ENCODE assay signal across 17 mouse cellular contexts in the genomic region with DNA sequence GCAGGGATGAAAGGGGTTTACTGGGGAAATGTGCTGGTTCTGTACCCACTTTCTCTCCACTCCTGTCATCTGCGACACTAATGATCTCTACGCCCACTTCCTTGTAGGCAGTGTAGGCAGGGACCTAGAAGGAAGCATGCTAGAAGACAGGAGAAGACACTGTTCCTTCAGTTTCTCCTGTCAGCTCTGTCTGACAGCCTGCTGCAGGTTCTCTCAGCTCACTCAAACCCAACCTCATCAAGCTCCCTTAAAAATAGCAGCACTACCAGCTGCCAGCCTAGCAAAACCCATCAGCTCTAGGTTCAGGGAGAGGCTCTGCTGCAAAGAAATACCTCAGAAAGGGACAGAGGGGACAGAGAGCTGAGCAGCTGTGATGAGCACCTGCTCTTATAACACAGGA. TPM values are rescaled to one million over a fixed set of nuclear protein-coding genes. Genes with fewer than 3 reads are reported as not detected.
"Had no signal": no experiment of that assay in that cellular context is flagged by ENCODE, and none has a peak within 500 bp of the region (broad histone marks: within the 10 kb centered on the region; RNA-seq: fewer than 3 reads in every experiment).

No protein-coding gene starts in this region.

- DNase-seq: kidney, adult 18-20 months; kidney, postnatal 10 days; kidney, postnatal 4 days; lung, adult 2 months; lung, postnatal 36 days; retina, postnatal 1 day; right cerebral cortex, postnatal 14 days; thymus, adult 18-20 months; thymus, postnatal 14 days had no signal

- H3K4me3 ChIP-seq: intestine, embryonic 15.5 days; limb, embryonic 10.5 days; midbrain, embryonic 12.5 days; neural tube, embryonic 13.5 days had no signal

- H3K9ac ChIP-seq: intestine, embryonic 15.5 days; liver, embryonic 14.5 days; midbrain, embryonic 12.5 days; neural tube, embryonic 13.5 days had no signal

- H3K9me3 ChIP-seq: intestine, embryonic 15.5 days; limb, embryonic 10.5 days; midbrain, embryonic 12.5 days; neural tube, embryonic 13.5 days had no signal

- H3K27me3 ChIP-seq: intestine, embryonic 15.5 days; midbrain, embryonic 12.5 days; neural tube, embryonic 13.5 days had no signal

- H3K27ac ChIP-seq: intestine, embryonic 15.5 days; limb, embryonic 10.5 days; liver, embryonic 14.5 days; midbrain, embryonic 12.5 days; neural tube, embryonic 13.5 days had no signal

- H3K4me2 ChIP-seq: intestine, embryonic 15.5 days; midbrain, embryonic 12.5 days; neural tube, embryonic 13.5 days had no signal

- H3K4me1 ChIP-seq: intestine, embryonic 15.5 days; limb, embryonic 10.5 days; midbrain, embryonic 12.5 days had no signal

- ATAC-seq: intestine, embryonic 15.5 days; lung, postnatal 0 days; midbrain, embryonic 16.5 days had no signal

RNA-seq across cellular contexts. Expression of a gene that starts 34.9 kb away (rescaled TPM):
- polyA plus RNA-seq: kidney, embryonic 14.5 days; midbrain, embryonic 12.5 days had no signal
